Mouse (Mus musculus): ENCODE results near the gene Dhrs7b. TPM values are rescaled to one million over a fixed set of nuclear protein-coding genes. Genes with fewer than 3 reads are reported as not detected.
A peak's percentile ranks its signal among the peaks of the same experiment; 100 is the strongest.

Dhrs7b gene
- polyA plus RNA-seq, 1 experiment from 2014 or later: 34.8 TPM

GRCm38 (mm10) chr11:60902486-60902885, 72.1 kb downstream of the Dhrs7b start:
- WGBS: 39% methylated on average over 4 of the region's 4 CpGs
- H3K27me3 ChIP-seq (ENCODE audit: insufficient read depth, low read length): no peaks in the 10 kb centered on the region
- ATAC-seq (replicated peaks; ENCODE audit: low FRiP score, low read depth): peak; percentile 65

GRCm38 (mm10) chr11:60903661-60904061, 73.2 kb downstream of the Dhrs7b start:
- H3K4me1 ChIP-seq (replicated peaks; ENCODE audit: insufficient read depth, low read length): no peaks in the 10 kb centered on the region

More at GRCm38 (mm10) chr11:60902486-60902885, 72.1 kb downstream of the Dhrs7b start:
- TF ChIP-seq CTCF (IDR thresholded peaks at IDR 0.05; ENCODE audit: low read depth): no peak
- Histone ChIP-seq H3K4me3 (replicated peaks; ENCODE audit: low read depth, low read length) (no peak overlapping the region), H3K9ac (ENCODE audit: low read depth, low read length) (no peak overlapping the region), H3K4me1 (replicated peaks; ENCODE audit: insufficient read depth, low read length) (no peaks in the 10 kb centered on the region), H3K4me2 (ENCODE audit: low read length) (no peak overlapping the region), H3K36me3 (ENCODE audit: insufficient read depth, low read length) (peaks cover 28% of the 10 kb centered on the region; the same call in 1 of the 2 replicates), H3K9me3 (replicated peaks; ENCODE audit: low read length) (no peaks in the 10 kb centered on the region), H3K27ac (peak overlapping the region; percentile 36; the same call in 1 of the 2 replicates)
- no peak for DNase-seq (ENCODE audit: low spot score)

GRCm38 (mm10) chr11:60905407-60906120, 75.1 kb downstream of the Dhrs7b start:
- H3K36me3 ChIP-seq (ENCODE audit: insufficient read depth, low read length): peaks cover 28% of the 10 kb centered on the region; the same call in 1 of the 2 replicates
- 95% methylated on average over 10 of the region's 10 CpGs for WGBS
- no peaks in the 10 kb centered on the region for H3K4me1 ChIP-seq (replicated peaks; ENCODE audit: insufficient read depth, low read length)
- H3K4me3 ChIP-seq (replicated peaks; ENCODE audit: low read depth, low read length): no peak overlapping the region
- no peaks in the 10 kb centered on the region for H3K27me3 ChIP-seq (ENCODE audit: insufficient read depth, low read length)
- TF ChIP-seq CTCF (IDR thresholded peaks at IDR 0.05; ENCODE audit: low read depth): no peak
- DNase-seq (ENCODE audit: low spot score) (no peak), ATAC-seq (replicated peaks; ENCODE audit: low FRiP score, low read depth) (no peak)
- no peak overlapping the region for H3K9ac ChIP-seq (ENCODE audit: low read depth, low read length)
- no peak overlapping the region for H3K4me2 ChIP-seq (ENCODE audit: low read length)
- no peaks in the 10 kb centered on the region for H3K9me3 ChIP-seq (replicated peaks; ENCODE audit: low read length)
- no peak overlapping the region for H3K27ac ChIP-seq

More at GRCm38 (mm10) chr11:60903661-60904061, 73.2 kb downstream of the Dhrs7b start:
- 84% methylated on average over 6 of the region's 6 CpGs for WGBS
- H3K9ac ChIP-seq (ENCODE audit: low read depth, low read length): no peak overlapping the region
- ATAC-seq (replicated peaks; ENCODE audit: low FRiP score, low read depth) (no peak), DNase-seq (ENCODE audit: low spot score) (no peak)
- TF ChIP-seq CTCF (IDR thresholded peaks at IDR 0.05; ENCODE audit: low read depth): no peak
- H3K9me3 ChIP-seq (replicated peaks; ENCODE audit: low read length): no peaks in the 10 kb centered on the region
- H3K27ac ChIP-seq: no peak overlapping the region
- peaks cover 28% of the 10 kb centered on the region; the same call in 1 of the 2 replicates for H3K36me3 ChIP-seq (ENCODE audit: insufficient read depth, low read length)
- H3K4me3 ChIP-seq (replicated peaks; ENCODE audit: low read depth, low read length): no peak overlapping the region
- H3K4me2 ChIP-seq (ENCODE audit: low read length): no peak overlapping the region
- no peaks in the 10 kb centered on the region for H3K27me3 ChIP-seq (ENCODE audit: insufficient read depth, low read length)

- DNase-seq (ENCODE audit: low spot score) (no peak), ATAC-seq (replicated peaks; ENCODE audit: low FRiP score, low read depth) (no peak)
- peaks cover 28% of the 10 kb centered on the region; the same call in 1 of the 2 replicates for H3K36me3 ChIP-seq (ENCODE audit: insufficient read depth, low read length)
These were observed 76.0 kb downstream of the Dhrs7b start for GRCm38 (mm10) chr11:60906449-60906848.

GRCm38 (mm10) chr11:60908073-60908472, 77.6 kb downstream of the Dhrs7b start:
- ATAC-seq (replicated peaks; ENCODE audit: low FRiP score, low read depth) (no peak), DNase-seq (ENCODE audit: low spot score) (peak; percentile 30)
- H3K36me3 ChIP-seq (ENCODE audit: insufficient read depth, low read length): peaks cover 28% of the 10 kb centered on the region; the same call in 1 of the 2 replicates
- WGBS: 73% methylated on average over 3 of the region's 3 CpGs
- no peak overlapping the region for H3K4me2 ChIP-seq (ENCODE audit: low read length)
- no peak overlapping the region for H3K4me3 ChIP-seq (replicated peaks; ENCODE audit: low read depth, low read length)
- TF ChIP-seq CTCF (IDR thresholded peaks at IDR 0.05; ENCODE audit: low read depth): peak; percentile 48; the same call in 1 of the 2 replicates
- H3K9me3 ChIP-seq (replicated peaks; ENCODE audit: low read length): no peaks in the 10 kb centered on the region
- H3K4me1 ChIP-seq (replicated peaks; ENCODE audit: insufficient read depth, low read length): peaks cover 10% of the 10 kb centered on the region; the same call in 1 of the 2 replicates
- H3K27me3 ChIP-seq (ENCODE audit: insufficient read depth, low read length): no peaks in the 10 kb centered on the region
- no peak overlapping the region for H3K9ac ChIP-seq (ENCODE audit: low read depth, low read length)
- no peak overlapping the region for H3K27ac ChIP-seq

More at GRCm38 (mm10) chr11:60906449-60906848, 76.0 kb downstream of the Dhrs7b start:
- 82% methylated on average over 4 of the region's 4 CpGs for WGBS
- TF ChIP-seq CTCF (IDR thresholded peaks at IDR 0.05; ENCODE audit: low read depth): no peak
- Histone ChIP-seq H3K9me3 (replicated peaks; ENCODE audit: low read length) (no peaks in the 10 kb centered on the region), H3K4me2 (ENCODE audit: low read length) (no peak overlapping the region), H3K27me3 (ENCODE audit: insufficient read depth, low read length) (no peaks in the 10 kb centered on the region), H3K27ac (no peak overlapping the region), H3K9ac (ENCODE audit: low read depth, low read length) (no peak overlapping the region), H3K4me1 (replicated peaks; ENCODE audit: insufficient read depth, low read length) (no peaks in the 10 kb centered on the region), H3K4me3 (replicated peaks; ENCODE audit: low read depth, low read length) (no peak overlapping the region)

GRCm38 (mm10) chr11:60909626-60910025, 79.2 kb downstream of the Dhrs7b start:
- WGBS: 81% methylated on average over 1 of the region's 1 CpGs
- DNase-seq (ENCODE audit: low spot score) (no peak), ATAC-seq (replicated peaks; ENCODE audit: low FRiP score, low read depth) (no peak)
- Histone ChIP-seq H3K4me1 (replicated peaks; ENCODE audit: insufficient read depth, low read length) (peaks cover 15% of the 10 kb centered on the region; the same call in 1 of the 2 replicates), H3K27ac (no peak overlapping the region), H3K9ac (ENCODE audit: low read depth, low read length) (no peak overlapping the region), H3K27me3 (ENCODE audit: insufficient read depth, low read length) (no peaks in the 10 kb centered on the region), H3K4me3 (replicated peaks; ENCODE audit: low read depth, low read length) (no peak overlapping the region), H3K4me2 (ENCODE audit: low read length) (no peak overlapping the region), H3K36me3 (ENCODE audit: insufficient read depth, low read length) (peaks cover 19% of the 10 kb centered on the region; the same call in 1 of the 2 replicates), H3K9me3 (replicated peaks; ENCODE audit: low read length) (no peaks in the 10 kb centered on the region)
- no peak for TF ChIP-seq CTCF (IDR thresholded peaks at IDR 0.05; ENCODE audit: low read depth)

Other genes starting within 250 kb of the Dhrs7b start
- 26.4 and 31.0 TPM in 2 replicates for gene Llgl1, start 130.9 kb upstream of the Dhrs7b start, polyA plus RNA-seq (2015; fragmentation: Nextera tagmentation; extraction: Ambion mirVana)
- gene Flii, start 103.4 kb upstream of the Dhrs7b start, polyA plus RNA-seq (2015; fragmentation: Nextera tagmentation; extraction: Ambion mirVana): 53.4 and 56.8 TPM in 2 replicates
- gene Mief2, start 102.2 kb upstream of the Dhrs7b start, polyA plus RNA-seq (2015; fragmentation: Nextera tagmentation; extraction: Ambion mirVana): 14.1 and 14.5 TPM in 2 replicates
- gene Top3a, start 53.3 kb upstream of the Dhrs7b start, polyA plus RNA-seq (2015; fragmentation: Nextera tagmentation; extraction: Ambion mirVana): 8.2 and 10.2 TPM in 2 replicates
- gene Smcr8, start 53.1 kb upstream of the Dhrs7b start, polyA plus RNA-seq (2015; fragmentation: Nextera tagmentation; extraction: Ambion mirVana): 4.0 and 4.1 TPM in 2 replicates
- gene Shmt1, start 18.9 kb upstream of the Dhrs7b start, polyA plus RNA-seq (2015; fragmentation: Nextera tagmentation; extraction: Ambion mirVana): 53.5 and 56.9 TPM in 2 replicates
- gene Tmem11, start 48.6 kb downstream of the Dhrs7b start, polyA plus RNA-seq (2015; fragmentation: Nextera tagmentation; extraction: Ambion mirVana): 55.9 and 57.8 TPM in 2 replicates
- gene Natd1, start 84.1 kb downstream of the Dhrs7b start, polyA plus RNA-seq (2015; fragmentation: Nextera tagmentation; extraction: Ambion mirVana): 20.7 and 21.1 TPM in 2 replicates
- 83.5 and 90.1 TPM in 2 replicates for gene Map2k3, start 101.4 kb downstream of the Dhrs7b start, polyA plus RNA-seq (2015; fragmentation: Nextera tagmentation; extraction: Ambion mirVana)
- gene Kcnj12, start 191.9 kb downstream of the Dhrs7b start, polyA plus RNA-seq (2015; fragmentation: Nextera tagmentation; extraction: Ambion mirVana): 0.17 and 0.24 TPM in 2 replicates

Measured in kidney, postnatal 0 days (tissue).